Mouse (Mus musculus) large intestine, adult 2 months (tissue): Measurements from ENCODE around the gene Slc45a1. TPM values are rescaled to one million over a fixed set of nuclear protein-coding genes. Genes with fewer than 3 reads are reported as not detected.
"Not testable (repeated sequence)": the region's sequence is repeated elsewhere in the genome, so short reads cannot be mapped to it uniquely, and the experiment has no call there.

ENCODE experiments used
- DNase-seq: peaks from one replicate; pipeline ENCODE4 v3.0.0-alpha.2; 2012; ENCODE audit warnings: low read depth, low spot score
- WGBS: fragments of 180-500 bp; shearing (Covaris S2); methylation state at CpG from one replicate; pipeline ENCODE4 v1.1.7; 2018; 5-methylcytosine and 5-hydroxymethylcytosine counted together
- polyA plus RNA-seq: library from polyadenylated mRNA; depleted of rRNA; stranded (reverse); fragments of >200 nt; gene quantifications from 2 replicates; pipeline ENCODE4 v1.2.3, GENCODE M21; 2012

Gene Slc45a1
- polyA plus RNA-seq, 1 experiment = 0.41 TPM

GRCm38 (mm10) chr4:150613715-150614114 lies 38.3 kb downstream of the Slc45a1 start:
- WGBS = 89% methylated on average over 7 of the region's 7 CpGs
- DNase-seq = no peak

DNA sequence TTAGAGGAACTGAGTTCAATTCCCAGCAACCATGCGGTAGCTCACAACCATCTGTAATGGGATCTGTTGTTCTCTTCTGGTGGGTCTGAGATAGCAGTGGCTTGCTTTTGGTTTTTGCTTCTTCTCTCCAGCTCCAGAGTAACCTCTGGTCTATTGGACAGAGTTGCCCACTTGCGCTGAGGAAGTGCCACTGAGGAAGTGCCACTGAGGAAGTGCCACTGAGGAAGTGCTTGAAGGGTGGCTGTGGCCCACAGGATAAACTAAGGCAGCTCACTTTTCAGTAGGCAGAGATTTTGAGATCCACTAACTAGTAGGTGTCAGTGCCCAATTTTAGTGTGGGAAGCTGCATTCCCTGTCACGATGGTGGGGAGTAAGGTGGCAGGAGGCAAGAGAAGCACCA lies 43.3 kb downstream of the Slc45a1 start:
- no peak for DNase-seq
- WGBS = 92% methylated on average over 3 of the region's 3 CpGs

DNA sequence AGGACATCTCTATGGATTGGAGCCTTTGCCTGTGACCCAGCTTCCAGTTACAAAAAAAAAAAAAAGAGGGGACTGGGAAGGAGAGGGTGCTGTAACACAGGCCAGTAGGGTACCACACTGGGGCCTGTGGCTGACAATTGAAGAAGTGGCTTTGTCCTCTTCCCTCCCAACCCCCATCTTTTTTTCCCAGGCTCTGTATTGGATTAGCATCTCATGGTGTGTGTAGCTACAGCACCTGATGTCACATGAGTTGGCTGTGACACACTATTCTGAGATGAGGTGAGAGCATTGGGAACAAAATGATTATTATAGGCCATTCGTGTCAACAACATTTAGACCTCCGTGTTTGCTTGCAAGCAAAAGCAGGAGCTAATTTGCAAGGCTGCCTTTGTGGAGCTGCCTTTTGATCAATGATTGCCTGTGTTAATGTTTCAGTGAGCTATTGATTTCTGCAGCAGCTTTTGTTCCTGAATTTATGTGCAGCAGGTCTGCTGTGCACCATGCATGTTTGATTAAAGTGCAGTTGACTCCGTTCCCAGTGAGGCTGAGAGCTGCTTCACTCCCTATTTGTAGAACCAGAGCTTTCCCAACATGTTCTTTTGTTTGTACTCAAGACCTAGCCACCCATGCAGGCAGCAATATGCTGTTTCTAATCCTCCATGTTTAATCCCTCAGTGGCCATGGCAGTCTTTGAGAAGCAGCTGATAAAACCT lies 45.4 kb downstream of the Slc45a1 start:
- DNase-seq = no peak
- 54% methylated on average over 3 of the region's 3 CpGs for WGBS

- DNase-seq = no peak
- 87% methylated on average over 3 of the region's 3 CpGs for WGBS
These were observed 46.2 kb downstream of the Slc45a1 start for GRCm38 (mm10) chr4:150605804-150606203.

DNA sequence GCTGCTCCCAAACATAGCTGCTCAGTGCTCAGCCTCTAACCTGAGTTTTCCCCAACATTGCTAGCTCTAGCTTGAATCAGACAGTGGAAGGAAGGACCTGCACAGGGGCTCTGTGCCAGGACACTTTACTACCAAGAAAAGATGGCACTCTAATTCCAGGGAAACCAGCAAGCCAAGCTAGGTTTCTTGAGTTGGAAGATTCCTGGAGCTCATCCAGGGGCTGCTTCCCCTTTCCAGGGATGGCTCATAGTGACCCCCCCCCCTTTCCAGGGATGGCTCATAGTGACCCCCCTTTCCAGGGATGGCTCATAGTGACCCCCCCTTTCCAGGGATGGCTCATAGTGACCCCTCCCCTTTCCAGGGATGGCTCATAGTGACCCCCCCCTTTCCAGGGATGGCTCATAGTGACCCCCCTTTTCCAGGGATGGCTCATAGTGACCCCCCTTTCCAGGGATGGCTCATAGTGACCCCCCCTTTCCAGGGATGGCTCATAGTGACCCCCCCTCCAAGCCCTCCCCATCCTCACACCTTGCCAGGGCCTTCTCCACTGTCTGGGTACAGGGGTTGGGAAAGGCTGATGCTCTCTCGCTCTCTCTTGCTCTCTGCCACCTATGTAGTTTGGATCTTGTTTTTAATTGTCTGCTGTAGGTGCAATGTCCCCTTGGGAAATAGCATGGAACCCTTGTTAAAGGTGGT lies 48.5 kb downstream of the Slc45a1 start:
- DNase-seq = no peak
- WGBS = 97% methylated on average over 1 of the region's 1 CpGs

- WGBS = 82% methylated on average over 10 of the region's 10 CpGs
These were observed 50.5 kb downstream of the Slc45a1 start for GRCm38 (mm10) chr4:150601489-150601888.

GRCm38 (mm10) chr4:150600503-150600902 lies 51.5 kb downstream of the Slc45a1 start:
- not testable (repeated sequence) for DNase-seq
- WGBS = 93% methylated on average over 2 of the region's 2 CpGs

More at GRCm38 (mm10) chr4:150601489-150601888, 50.5 kb downstream of the Slc45a1 start:
- no peak for DNase-seq

DNA sequence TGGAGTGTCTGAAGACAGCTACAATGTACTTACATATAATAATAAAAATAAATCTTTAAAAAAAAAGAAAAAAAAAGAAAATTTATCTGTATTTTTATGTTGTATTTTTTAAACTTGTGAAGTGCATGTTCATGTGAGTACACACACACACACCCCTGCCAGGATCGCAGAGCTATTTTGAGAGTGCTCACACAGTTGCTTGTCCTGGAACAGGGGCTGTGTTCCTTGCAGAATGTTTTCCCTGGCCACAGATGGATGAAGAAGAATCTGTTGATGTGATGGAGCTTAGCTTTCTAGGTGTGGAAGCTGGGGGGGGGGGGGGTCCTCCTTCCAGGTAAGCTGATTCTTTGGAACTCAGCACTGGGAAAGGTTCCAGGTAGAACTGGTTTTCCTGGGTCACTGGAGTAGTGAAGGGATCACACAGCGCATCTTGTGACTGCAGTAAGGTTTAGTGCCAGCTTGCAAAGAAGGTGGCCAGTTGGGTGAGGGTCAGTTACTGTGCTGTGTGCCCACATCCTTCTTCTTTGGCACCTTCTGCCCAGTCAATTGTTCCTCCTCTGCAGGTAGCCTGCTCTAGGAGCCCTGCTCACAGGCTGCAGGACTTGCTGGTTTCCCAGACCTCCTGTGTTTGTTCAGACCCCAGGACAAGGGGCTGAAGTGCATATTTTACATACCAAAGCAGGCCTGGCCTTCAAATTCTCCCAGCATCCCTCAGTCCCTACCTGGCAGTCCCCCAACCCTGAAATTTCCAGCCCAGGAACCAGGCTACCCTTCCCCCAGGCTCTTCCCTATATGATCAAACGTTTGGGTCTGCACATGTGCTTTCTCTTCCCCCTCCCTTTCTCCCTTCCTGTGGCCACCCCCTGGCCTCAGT lies 52.6 kb downstream of the Slc45a1 start:
- DNase-seq = no peak
- 32% methylated on average over 3 of the region's 3 CpGs for WGBS

DNA sequence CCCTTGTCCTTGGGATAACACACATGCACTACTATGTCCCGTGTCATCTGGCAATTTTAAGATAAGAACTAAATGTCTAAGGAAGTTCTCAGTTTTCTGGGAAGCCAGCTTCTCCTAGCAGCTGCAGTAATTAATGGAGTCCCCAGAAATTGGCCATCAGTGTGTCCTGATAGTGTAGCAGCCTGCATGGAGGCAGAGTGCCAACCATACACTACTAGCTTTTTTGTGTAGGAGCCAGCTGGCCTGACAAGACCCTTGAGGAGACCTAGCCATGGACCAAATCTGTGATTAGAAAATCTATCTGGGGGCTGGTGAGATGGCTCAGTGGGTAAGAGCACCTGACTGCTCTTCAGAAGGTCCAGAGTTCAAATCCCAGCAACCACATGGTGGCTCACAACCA lies 53.3 kb downstream of the Slc45a1 start:
- no peak for DNase-seq
- WGBS = 20% methylated on average over 1 of the region's 1 CpGs

- 59% methylated on average over 5 of the region's 5 CpGs for WGBS
- no peak for DNase-seq
These were observed 56.0 kb downstream of the Slc45a1 start for GRCm38 (mm10) chr4:150595991-150596390.

- 63% methylated on average over 3 of the region's 3 CpGs for WGBS
- DNase-seq = no peak
These were observed 56.9 kb downstream of the Slc45a1 start for GRCm38 (mm10) chr4:150595071-150595470.

- DNase-seq = no peak
- WGBS = 72% methylated on average over 4 of the region's 4 CpGs
These were observed 57.6 kb downstream of the Slc45a1 start for GRCm38 (mm10) chr4:150594298-150594829.

- no peak for DNase-seq
- WGBS = 42% methylated on average over 4 of the region's 4 CpGs
These were observed 58.3 kb downstream of the Slc45a1 start for GRCm38 (mm10) chr4:150593473-150594217.

- WGBS = 37% methylated on average over 6 of the region's 6 CpGs
- no peak for DNase-seq
These were observed 59.9 kb downstream of the Slc45a1 start for GRCm38 (mm10) chr4:150592087-150592486.

GRCm38 (mm10) chr4:150591602-150592001 lies 60.4 kb downstream of the Slc45a1 start:
- 71% methylated on average over 4 of the region's 4 CpGs for WGBS
- DNase-seq = no peak

- no peak for DNase-seq
- 18% methylated on average over 3 of the region's 3 CpGs for WGBS
These were observed 61.2 kb downstream of the Slc45a1 start for GRCm38 (mm10) chr4:150590621-150591282.

GRCm38 (mm10) chr4:150588300-150588621 lies 63.7 kb downstream of the Slc45a1 start:
- WGBS = 11% methylated on average over 2 of the region's 2 CpGs
- no peak for DNase-seq

DNA sequence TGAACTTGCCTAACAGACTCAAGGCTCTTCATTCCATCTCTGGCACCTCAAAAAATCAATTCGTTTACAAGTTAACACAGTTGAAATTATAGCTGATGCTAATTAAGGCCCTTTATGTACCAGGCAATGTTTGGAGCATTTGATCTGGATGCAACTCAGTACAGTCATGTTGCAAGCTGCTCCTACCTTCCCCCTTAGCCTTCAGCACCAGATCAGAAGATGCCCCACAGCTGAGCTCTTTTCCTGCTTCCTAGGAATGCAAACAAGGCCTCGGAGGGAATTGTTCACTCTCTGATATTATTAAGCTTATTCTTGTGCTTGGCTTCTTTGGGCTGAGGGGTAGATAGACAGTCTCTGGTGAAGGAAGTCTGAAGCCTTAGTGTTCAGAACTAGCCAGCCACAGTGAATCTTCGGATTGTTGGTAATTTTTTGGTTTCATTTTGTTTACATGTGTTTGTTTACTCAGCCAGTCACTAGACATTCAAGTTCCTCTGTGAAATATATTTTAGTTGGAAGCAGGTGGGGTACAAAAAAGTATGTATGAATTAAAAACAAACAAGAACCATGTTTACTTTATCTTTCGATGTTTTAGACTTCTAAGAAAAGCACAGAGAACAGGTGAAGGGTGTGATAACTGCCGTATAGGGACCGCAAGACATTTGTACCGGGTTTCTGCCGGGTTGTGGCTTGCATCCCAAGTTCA lies 64.2 kb downstream of the Slc45a1 start:
- WGBS = 18% methylated on average over 8 of the region's 8 CpGs

More for the DNA sequence above, 64.2 kb downstream of the Slc45a1 start:
- no peak for DNase-seq
